Mouse (Mus musculus): Measurements from ENCODE around the gene Uaca.

Gene Uaca

DNA sequence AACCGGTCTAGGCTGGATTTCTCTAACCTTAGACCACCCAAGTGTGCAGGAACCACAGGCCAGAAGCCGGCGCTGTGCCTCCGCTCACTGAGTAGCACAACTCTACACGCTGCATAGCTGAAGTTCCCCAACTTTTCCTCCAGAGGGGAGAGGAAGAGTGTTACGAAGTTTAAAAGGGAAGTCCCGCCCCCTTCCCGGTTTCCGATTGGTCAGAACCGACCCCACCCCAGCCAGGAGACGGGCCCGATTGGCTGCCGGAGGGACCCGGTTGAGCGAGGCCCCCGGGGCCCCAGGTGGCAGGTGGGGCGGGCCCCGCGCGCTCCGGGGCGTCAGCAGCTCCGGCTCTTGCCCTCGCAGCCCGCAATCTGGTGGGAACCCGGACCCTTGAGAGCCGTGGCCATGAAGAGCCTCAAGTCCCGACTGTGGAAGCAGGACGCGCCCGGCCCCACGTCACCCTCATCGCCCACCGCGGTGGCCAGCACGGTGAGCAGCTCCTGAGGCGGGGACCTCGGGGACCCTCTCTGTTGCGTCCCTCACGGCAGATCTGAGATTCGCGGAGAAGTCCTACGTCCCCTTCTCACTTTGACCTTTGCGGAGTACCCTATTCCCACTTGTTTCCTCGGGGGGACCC is at the start of gene Uaca:
TSS of gene Uaca (plus strand) at position 333 of the 631 bp plus-strand sequence.
- DNase-seq (ENCODE audit: low spot score in 2 of 2) = peak; percentile 91 to 93

DNA sequence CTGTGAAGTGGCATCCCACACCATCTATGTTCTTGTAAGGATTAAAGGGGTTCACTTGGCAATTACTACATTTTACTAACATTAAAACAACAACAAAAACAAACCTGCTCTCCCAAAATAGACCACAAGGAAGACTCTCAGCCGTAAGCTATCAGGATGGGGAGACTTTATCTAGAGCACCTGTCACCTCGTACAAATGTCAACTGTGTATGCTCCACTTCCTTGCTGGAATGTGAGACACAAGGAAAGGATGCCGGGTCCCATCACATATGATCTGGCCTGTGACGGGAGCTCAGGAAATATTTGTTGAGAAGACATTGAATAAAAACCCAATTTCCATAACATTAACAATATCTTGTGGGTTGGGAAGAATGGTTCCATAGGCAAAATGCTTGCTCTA is 49.4 kb upstream of the Uaca start:
- no peak for DNase-seq (ENCODE audit: low spot score in 2 of 2)

DNA sequence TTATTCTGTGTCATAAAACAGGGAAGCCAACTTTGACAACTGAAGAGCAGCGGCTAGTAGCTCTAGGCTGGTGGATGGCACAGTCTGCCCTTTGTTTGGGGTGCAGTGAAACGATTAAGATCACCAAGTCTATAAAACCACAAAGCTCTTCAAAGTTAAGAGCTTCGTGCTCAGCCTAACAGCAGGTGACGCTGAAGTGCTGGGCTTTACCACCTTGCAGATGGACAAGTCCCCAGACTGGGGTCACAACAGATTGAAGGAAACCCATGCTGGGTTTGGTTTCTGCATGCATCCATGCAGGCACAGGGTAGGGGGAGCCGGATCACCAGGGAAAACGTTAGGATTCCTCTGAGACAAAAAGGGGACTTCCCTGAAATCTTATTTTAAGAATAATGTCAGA is 47.8 kb upstream of the Uaca start:
- DNase-seq (ENCODE audit: low spot score in 2 of 2) = no peak

- no peak for DNase-seq (ENCODE audit: low spot score in 2 of 2)
Observed at GRCm38 (mm10) chr9:60747672-60748071, 46.7 kb upstream of the Uaca start.

GRCm38 (mm10) chr9:60748191-60748590 is 46.2 kb upstream of the Uaca start:
- no peak for DNase-seq (ENCODE audit: low spot score in 2 of 2)

- no peak for DNase-seq (ENCODE audit: low spot score in 2 of 2)
Observed at GRCm38 (mm10) chr9:60749105-60749504, 45.2 kb upstream of the Uaca start.

- DNase-seq (ENCODE audit: low spot score in 2 of 2) = no peak
Observed at GRCm38 (mm10) chr9:60751098-60751497, 43.2 kb upstream of the Uaca start.

DNA sequence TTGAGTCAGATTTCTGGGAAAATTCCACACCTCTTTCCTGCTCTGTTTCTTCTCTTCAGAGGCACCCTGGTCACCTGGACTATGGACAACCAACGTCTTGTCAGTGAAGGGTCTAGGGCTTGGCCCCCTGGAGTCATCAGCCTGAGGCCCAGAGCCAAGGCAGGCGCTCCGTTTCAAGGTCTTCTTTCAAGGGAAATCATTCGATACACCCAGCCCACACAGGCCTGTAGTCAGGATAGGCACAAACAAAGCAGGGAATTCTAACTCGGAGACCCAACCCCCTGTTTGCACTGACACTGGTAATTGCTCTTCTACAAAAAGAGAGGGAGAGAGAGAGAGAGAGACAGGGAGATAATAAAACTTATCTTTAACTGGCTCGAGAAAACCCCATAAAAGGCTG is 42.4 kb upstream of the Uaca start:
- no peak for DNase-seq (ENCODE audit: low spot score in 2 of 2)

GRCm38 (mm10) chr9:60752636-60753035 is 41.7 kb upstream of the Uaca start:
- no peak for DNase-seq (ENCODE audit: low spot score in 2 of 2)

DNA sequence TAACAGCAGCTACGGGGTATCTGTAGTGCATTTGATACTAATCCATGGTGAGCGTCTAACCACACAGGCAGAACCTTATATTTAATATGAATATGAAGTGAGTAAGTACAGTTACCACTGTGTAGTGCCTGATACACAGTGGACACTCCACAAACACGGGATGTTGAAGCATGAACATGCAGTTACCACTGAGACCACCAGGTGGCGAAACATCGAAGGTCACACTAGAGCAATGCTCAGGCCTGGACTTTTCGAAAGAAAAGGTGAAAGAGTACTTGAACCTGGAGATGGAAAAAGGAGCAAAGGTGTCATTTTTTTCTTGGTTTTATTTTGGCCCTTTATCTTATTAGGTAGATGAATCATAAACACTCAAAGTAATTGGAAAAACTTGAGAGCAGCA is 38.1 kb upstream of the Uaca start:
- peak; percentile 60 to 73 for DNase-seq (ENCODE audit: low spot score in 2 of 2)

GRCm38 (mm10) chr9:60756866-60757740 is 37.2 kb upstream of the Uaca start:
- DNase-seq (ENCODE audit: low spot score in 2 of 2) = peak in 1 of 2 experiments; percentile 35

DNA sequence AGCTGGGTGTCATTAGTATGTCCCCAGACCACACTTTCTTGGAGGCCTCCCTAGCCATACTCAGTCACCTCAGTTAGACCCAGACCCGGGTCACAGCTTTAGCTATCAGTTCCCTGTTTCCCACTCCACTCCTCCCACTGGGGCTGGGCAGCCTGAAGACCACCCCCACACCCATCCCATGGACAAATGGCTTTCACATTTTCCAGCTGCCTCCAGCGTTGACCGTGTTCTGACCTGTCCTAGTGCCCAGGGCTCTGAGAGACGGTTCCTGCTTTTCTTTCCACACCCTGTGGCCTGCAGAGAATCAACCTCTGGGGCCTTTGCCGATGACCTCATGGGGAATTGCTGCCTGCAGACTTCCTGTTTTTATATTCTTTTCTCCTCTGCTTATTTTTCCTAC is 36.5 kb upstream of the Uaca start:
- DNase-seq (ENCODE audit: low spot score in 2 of 2) = no peak

GRCm38 (mm10) chr9:60759436-60760007 is 34.8 kb upstream of the Uaca start:
- no peak for DNase-seq (ENCODE audit: low spot score in 2 of 2)

DNA sequence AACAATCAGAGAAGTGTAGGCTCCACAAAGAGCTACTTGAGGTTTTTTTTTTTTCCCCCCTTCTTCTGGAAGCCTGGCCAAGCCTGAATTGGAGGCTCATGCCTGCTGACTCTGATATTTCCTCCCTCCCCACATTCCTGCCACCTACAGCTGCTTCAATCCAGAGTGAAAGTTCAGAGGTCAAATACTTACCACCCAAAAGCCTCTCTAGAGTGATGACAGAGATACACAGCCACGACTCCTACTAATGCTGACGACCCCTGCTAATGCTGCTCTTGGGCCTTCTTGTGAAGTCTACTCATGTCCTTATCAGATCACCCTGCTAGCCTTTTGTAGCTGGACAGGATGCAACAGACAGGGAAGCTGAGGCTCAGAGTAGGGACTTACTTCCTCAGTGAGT is 29.2 kb upstream of the Uaca start:
- no peak for DNase-seq (ENCODE audit: low spot score in 2 of 2)

- DNase-seq (ENCODE audit: low spot score in 2 of 2) = no peak
Observed at GRCm38 (mm10) chr9:60768393-60768792, 25.9 kb upstream of the Uaca start.

DNA sequence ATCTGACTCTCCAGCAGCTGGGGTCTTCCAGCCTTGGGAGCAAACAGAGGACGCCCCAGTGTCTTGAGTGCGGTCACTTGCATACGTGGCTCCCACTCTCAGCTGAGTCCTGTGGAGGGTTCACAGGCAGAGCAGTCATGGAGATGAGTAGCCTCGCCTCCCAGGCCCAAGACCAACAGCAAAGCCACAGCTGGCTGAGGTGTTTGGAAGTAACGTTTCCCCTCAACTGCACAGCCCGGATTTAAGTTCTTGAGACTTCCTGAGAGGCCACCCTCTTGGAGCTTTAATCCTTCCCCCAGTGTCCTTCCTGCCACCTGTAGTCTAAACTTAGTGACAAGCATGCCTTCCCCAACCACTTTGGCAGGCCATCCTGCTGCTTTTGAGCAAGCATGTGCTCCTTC is 24.6 kb upstream of the Uaca start:
- DNase-seq (ENCODE audit: low spot score in 2 of 2) = no peak

- DNase-seq (ENCODE audit: low spot score in 2 of 2) = no peak
Observed at GRCm38 (mm10) chr9:60773713-60774112, 20.6 kb upstream of the Uaca start.

- DNase-seq (ENCODE audit: low spot score in 2 of 2) = no peak
Observed at GRCm38 (mm10) chr9:60776899-60777298, 17.4 kb upstream of the Uaca start.

DNA sequence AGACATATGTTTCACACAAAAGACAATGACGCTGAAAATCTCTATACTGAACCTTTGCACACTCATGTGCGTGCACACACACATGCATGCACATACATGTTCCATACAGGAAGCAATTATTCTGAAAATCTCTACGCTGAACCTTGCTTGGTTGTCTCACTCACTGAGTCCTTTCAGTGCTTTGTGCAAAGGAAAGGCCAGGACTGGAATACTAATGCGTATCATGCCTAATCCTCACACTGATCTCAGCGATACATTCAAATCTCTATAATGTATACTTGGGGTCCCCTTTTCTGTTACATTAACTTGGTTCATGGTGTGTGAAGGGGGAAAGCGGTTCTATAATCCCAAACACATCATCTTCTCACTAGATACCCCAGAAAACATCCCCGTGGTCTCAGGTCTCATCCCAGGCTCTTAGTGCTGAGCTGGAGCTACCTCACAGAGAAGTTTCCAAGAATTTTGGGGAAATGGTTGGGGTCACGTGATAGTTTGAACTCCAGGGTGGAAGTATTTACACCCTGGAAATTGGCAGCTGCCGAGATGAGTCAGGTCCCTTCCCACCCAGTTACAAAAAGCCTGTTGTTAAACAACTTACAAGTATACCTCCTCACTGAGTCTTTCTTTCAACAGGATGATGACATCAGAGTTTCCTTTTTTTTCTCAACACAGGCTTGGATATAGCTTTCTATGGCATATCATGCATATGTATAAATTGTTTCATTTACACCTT is 12.1 kb upstream of the Uaca start:
- DNase-seq (ENCODE audit: low spot score in 2 of 2) = no peak

DNA sequence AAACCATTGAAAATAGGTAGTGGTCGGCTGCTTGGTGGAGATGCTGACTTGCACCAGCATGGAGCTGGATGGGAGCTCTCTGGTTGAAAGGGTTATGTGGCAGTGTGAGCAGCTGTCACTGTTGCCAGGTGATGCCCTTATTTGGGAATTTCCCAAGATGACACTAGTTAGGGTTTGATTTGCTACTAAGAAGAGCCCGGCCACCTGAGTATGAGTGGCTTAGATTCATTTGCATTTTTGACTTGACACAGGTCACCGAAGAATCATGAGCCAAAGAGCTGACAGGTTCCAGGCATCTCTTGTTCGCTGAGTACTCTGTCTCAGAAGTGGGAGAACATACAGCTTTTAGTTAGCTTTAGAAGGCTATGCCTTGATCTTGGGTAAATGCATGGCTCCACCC is 9.3 kb upstream of the Uaca start:
- no peak for DNase-seq (ENCODE audit: low spot score in 2 of 2)

DNA sequence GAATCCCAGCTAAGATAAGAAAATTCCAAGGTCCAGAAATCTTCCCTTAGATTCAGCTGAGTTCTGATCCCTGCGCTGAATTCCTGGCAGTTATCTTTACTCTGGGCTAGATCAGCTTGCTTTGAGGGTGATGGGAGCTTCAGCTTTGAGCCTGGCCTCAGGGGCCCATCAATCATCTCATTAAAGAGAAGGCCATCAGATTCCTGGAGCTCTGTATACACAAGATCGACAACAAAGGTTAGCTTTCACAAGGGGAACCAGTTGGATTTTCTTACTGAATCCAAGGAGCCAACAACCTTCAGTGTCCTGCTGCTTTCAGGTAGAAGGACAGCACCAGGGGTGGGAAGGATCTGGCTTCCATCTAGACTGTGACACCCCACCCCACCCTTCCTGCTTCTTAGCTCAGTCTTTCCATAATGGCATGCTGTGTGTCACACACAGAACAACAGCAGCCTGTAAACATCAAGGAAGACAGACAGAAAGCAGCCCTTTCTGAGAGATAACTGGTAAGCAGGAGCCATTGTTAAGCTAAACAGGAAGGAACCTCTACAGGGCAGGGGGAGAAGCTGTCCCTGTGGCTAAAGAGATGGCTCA is 6.7 kb upstream of the Uaca start:
- no peak for DNase-seq (ENCODE audit: low spot score in 2 of 2)

DNA sequence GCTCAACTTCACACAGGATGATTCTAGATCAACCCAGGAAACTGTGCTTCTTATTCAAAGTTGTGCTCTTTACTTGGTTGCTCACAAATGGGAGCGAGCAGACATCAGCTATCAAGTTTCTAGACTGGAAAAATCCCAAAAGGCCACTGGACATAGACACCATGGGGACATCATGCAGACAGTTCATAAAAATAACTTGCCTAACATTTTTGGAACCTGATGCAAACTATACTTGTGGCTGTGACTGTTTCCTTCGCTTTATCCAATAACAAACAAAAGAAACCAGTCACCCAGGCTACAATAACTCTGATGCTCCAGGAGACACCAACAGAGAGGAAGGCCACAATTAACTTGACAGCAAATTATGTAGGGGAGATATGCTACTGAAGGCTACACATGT is 4.1 kb upstream of the Uaca start:
- no peak for DNase-seq (ENCODE audit: low spot score in 2 of 2)

Data from urinary bladder, postnatal 36 days (tissue).